Mouse (Mus musculus) forebrain, embryonic 13.5 days (tissue): Measurements from ENCODE around the gene Ttll3. TPM values are rescaled to one million over a fixed set of nuclear protein-coding genes. Genes with fewer than 3 reads are reported as not detected.

Experiments
- ATAC-seq: fragments of 200-750 bp; cut with Nextera tagmentation; 2 replicates; pipeline ENCODE4 v1.8.0; 2017
- H3K27ac ChIP-seq: fragments of 300-500 bp; sonication (generic); 2 replicates; pipeline ENCODE4 v1.5.1; 2015; ENCODE audit warnings: inconsistent platforms, mild to moderate bottlenecking, moderate library complexity
- H3K27me3 ChIP-seq: fragments of 300-500 bp; sonication (generic); 2 replicates; pipeline ENCODE4 v1.6.1; 2015; ENCODE audit warnings: mild to moderate bottlenecking, inconsistent platforms
- H3K36me3 ChIP-seq: fragments of 300-500 bp; sonication (generic); 2 replicates; pipeline ENCODE4 v1.6.1; 2015; ENCODE audit warnings: mild to moderate bottlenecking, inconsistent platforms; ENCODE audit not compliant: poor library complexity, severe bottlenecking
- H3K4me1 ChIP-seq: fragments of 300-500 bp; sonication (generic); 2 replicates; pipeline ENCODE4 v1.6.1; 2015; ENCODE audit warnings: inconsistent platforms
- H3K4me2 ChIP-seq: fragments of 300-500 bp; sonication (generic); 2 replicates; pipeline ENCODE4 v1.6.1; 2015; ENCODE audit warnings: inconsistent platforms, mild to moderate bottlenecking, moderate library complexity
- H3K4me3 ChIP-seq: fragments of 300-500 bp; sonication (generic); 2 replicates; pipeline ENCODE4 v1.5.1; 2015; ENCODE audit warnings: mild to moderate bottlenecking, inconsistent platforms
- H3K9ac ChIP-seq: fragments of 300-500 bp; sonication (generic); 2 replicates; pipeline ENCODE4 v1.6.1; 2015; ENCODE audit warnings: mild to moderate bottlenecking, inconsistent platforms
- H3K9me3 ChIP-seq: fragments of 300-500 bp; sonication (generic); replicated peaks from 2 replicates; pipeline ENCODE4 v1.6.1; 2016; ENCODE audit warnings: inconsistent platforms
- WGBS: fragments of 180-500 bp; shearing (Covaris S2); methylation state at CpG from one replicate; pipeline ENCODE4 v1.1.7; 2015; 5-methylcytosine and 5-hydroxymethylcytosine counted together
- polyA plus RNA-seq: library from polyadenylated mRNA; unstranded; fragments of >200 nt; fragmentation: Nextera tagmentation; extraction: Ambion mirVana; gene quantifications from 2 replicates; pipeline ENCODE4 v1.2.1, GENCODE M21; 2015

Gene Ttll3
- polyA plus RNA-seq, 1 experiment from 2014 or later = 7.6 TPM

DNA sequence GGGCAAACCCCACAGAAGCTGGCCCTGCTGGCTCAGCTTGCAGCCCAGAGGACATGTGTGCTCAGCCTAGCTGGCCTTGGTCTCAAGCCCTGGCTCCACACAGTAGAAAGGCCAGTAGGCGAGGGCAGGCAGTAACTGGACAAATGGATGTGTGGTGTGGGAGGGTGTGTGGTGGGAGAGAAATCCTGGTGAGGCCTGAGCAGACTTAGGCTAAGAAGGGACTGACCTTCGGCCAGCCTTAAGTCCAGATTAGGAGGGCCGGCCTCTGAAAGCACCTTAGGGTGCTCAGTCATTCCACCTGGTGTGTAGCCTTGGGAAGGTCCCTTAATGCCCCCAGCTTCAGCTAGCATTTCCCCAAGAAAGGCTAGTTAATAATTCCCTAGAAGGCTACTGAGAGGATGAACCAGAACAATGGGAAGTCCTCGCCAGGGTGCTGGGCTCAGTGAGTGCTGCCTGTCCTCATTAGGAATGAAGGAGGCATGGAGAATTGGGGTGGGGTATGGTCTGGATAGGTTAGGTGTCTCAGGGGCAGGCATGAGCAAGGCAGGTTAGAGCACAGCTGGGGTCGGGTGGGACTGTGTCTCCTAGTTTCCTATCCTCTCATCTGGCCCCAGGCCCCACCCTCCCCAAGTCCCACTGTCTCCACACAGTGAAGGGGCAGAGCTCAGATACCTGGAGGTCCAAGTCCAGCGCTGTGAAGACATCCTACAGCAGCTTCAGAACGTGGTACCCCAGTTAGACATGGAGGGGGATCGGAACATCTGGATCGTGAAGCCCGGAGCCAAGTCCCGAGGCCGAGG lies 15.8 kb downstream of the Ttll3 start:
- Histone ChIP-seq H3K4me2 (no peak overlapping the region), H3K36me3 (peaks cover 20% of the 10 kb centered on the region), H3K4me1 (no peaks in the 10 kb centered on the region), H3K9me3 (no peaks in the 10 kb centered on the region), H3K4me3 (no peak overlapping the region), H3K27me3 (no peaks in the 10 kb centered on the region), H3K27ac (no peak overlapping the region), H3K9ac (no peak overlapping the region)
- 78% methylated on average over 12 of the region's 12 CpGs for WGBS
- ATAC-seq = no peak

DNA sequence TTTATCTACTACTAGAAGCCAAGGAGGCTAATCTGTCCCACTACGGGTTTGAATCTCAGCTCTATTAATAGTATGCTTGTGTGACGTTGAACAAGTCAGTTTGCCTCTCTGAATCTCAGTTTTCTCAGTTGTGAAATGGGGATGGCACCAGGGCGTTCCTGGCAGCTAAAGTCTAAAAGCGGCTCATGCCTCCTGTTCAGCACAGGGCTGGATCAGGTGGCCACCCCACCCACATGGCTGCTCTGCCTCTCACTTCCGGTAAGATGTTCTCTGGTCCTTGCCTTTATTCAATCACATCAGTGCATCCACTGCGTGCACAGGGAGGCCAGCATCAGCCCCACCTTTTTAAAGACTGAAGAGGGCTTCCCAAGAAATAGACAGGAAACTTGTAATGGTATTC lies 16.4 kb downstream of the Ttll3 start:
- Histone ChIP-seq H3K27me3 (no peaks in the 10 kb centered on the region), H3K4me3 (no peak overlapping the region), H3K36me3 (peaks cover 20% of the 10 kb centered on the region), H3K4me2 (no peak overlapping the region), H3K9ac (no peak overlapping the region), H3K4me1 (no peaks in the 10 kb centered on the region), H3K9me3 (no peaks in the 10 kb centered on the region), H3K27ac (no peak overlapping the region)
- 89% methylated on average over 6 of the region's 6 CpGs for WGBS
- no peak for ATAC-seq

- 80% methylated on average over 9 of the region's 9 CpGs for WGBS
- no peak for ATAC-seq
- Histone ChIP-seq H3K27me3 (no peaks in the 10 kb centered on the region), H3K4me3 (no peak overlapping the region), H3K9me3 (no peaks in the 10 kb centered on the region), H3K27ac (no peak overlapping the region), H3K4me2 (no peak overlapping the region), H3K9ac (no peak overlapping the region), H3K4me1 (no peaks in the 10 kb centered on the region), H3K36me3 (peaks cover 20% of the 10 kb centered on the region)
Measured at GRCm38 (mm10) chr6:113406683-113407082, 17.6 kb downstream of the Ttll3 start.

DNA sequence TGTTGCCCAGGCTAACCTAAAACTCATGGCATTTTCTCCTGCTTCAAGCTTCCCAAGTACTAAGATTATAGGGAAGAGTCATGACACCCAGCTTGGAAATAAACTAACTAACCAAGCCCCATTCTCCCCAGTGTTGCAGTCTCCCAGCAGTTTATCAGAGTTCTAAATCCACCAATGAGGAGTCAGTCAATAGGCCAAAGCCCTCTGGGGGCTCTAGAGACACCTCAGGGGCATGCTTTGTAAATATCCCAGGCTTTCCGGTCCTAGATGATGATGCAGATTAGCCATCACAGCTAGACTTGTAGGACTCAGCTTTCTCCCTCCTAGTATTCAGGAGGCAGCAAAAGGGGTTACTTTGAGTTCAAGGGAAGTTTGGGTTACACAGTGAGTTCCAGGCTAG lies 20.9 kb downstream of the Ttll3 start:
- Histone ChIP-seq H3K9ac (no peak overlapping the region), H3K4me2 (no peak overlapping the region), H3K4me3 (no peak overlapping the region), H3K9me3 (no peaks in the 10 kb centered on the region), H3K36me3 (peaks cover 31% of the 10 kb centered on the region), H3K4me1 (no peaks in the 10 kb centered on the region), H3K27me3 (no peaks in the 10 kb centered on the region), H3K27ac (no peak overlapping the region)
- no peak for ATAC-seq
- WGBS = 74% methylated on average over 1 of the region's 1 CpGs

- no peaks in the 10 kb centered on the region for H3K27me3 ChIP-seq
- no peak overlapping the region for H3K4me2 ChIP-seq
- H3K9ac ChIP-seq = no peak overlapping the region
- no peak for ATAC-seq
- no peak overlapping the region for H3K4me3 ChIP-seq
- peaks cover 13% of the 10 kb centered on the region for H3K4me1 ChIP-seq
- peaks cover 30% of the 10 kb centered on the region for H3K36me3 ChIP-seq
- H3K9me3 ChIP-seq = no peaks in the 10 kb centered on the region
- H3K27ac ChIP-seq = no peak overlapping the region
- WGBS = 83% methylated on average over 5 of the region's 5 CpGs
Measured at GRCm38 (mm10) chr6:113416416-113416815, 27.4 kb downstream of the Ttll3 start.

- H3K4me2 ChIP-seq = peak overlapping the region; percentile 74
- peak overlapping the region; percentile 58 for H3K4me3 ChIP-seq
- peaks cover 13% of the 10 kb centered on the region for H3K4me1 ChIP-seq
- peak overlapping the region; percentile 73 for H3K9ac ChIP-seq
- peak; percentile 58 for ATAC-seq
- peaks cover 24% of the 10 kb centered on the region for H3K36me3 ChIP-seq
- 14% methylated on average over 16 of the region's 16 CpGs for WGBS
- H3K27ac ChIP-seq = no peak overlapping the region
- H3K9me3 ChIP-seq = no peaks in the 10 kb centered on the region
- H3K27me3 ChIP-seq = no peaks in the 10 kb centered on the region
Measured at GRCm38 (mm10) chr6:113418441-113419198, 29.6 kb downstream of the Ttll3 start.

GRCm38 (mm10) chr6:113419199-113419587 lies 30.1 kb downstream of the Ttll3 start, which contains the start of gene Rpusd3:
TSS of gene Rpusd3 (minus strand) at chr6:113419340.
- H3K27ac ChIP-seq = no peak within 1 kb of the TSS
- H3K9me3 ChIP-seq = no peaks in the 10 kb centered on the region
- peaks cover 13% of the 10 kb centered on the region for H3K4me1 ChIP-seq
- peaks cover 24% of the 10 kb centered on the region for H3K36me3 ChIP-seq
- H3K27me3 ChIP-seq = no peaks in the 10 kb centered on the region
- WGBS = under 1% methylated on average over 25 of the region's 25 CpGs
- H3K4me2 ChIP-seq = peak within 1 kb of the TSS; percentile 74
- H3K4me3 ChIP-seq = peak within 1 kb of the TSS; percentile 58
- H3K9ac ChIP-seq = peak within 1 kb of the TSS; percentile 73
- ATAC-seq = peak; percentile 99

- Histone ChIP-seq H3K9me3 (peaks cover 5% of the 10 kb centered on the region), H3K27ac (no peak overlapping the region), H3K9ac (no peak overlapping the region), H3K4me3 (no peak overlapping the region), H3K4me1 (peaks cover 7% of the 10 kb centered on the region), H3K4me2 (no peak overlapping the region), H3K36me3 (no peaks in the 10 kb centered on the region), H3K27me3 (0 out of 2 replicates have a peak, but pooled peaks cover 5% of the 10 kb centered on the region)
- no peak for ATAC-seq
- WGBS = 79% methylated on average over 4 of the region's 4 CpGs
Measured at GRCm38 (mm10) chr6:113423000-113423399, 33.9 kb downstream of the Ttll3 start.

GRCm38 (mm10) chr6:113424187-113424586 lies 35.1 kb downstream of the Ttll3 start:
- Histone ChIP-seq H3K9ac (no peak overlapping the region), H3K27me3 (0 out of 2 replicates have a peak, but pooled peaks cover 5% of the 10 kb centered on the region), H3K36me3 (no peaks in the 10 kb centered on the region), H3K27ac (no peak overlapping the region), H3K4me2 (no peak overlapping the region), H3K4me1 (no peaks in the 10 kb centered on the region), H3K9me3 (peaks cover 5% of the 10 kb centered on the region), H3K4me3 (no peak overlapping the region)
- ATAC-seq = no peak
- 83% methylated on average over 7 of the region's 7 CpGs for WGBS

DNA sequence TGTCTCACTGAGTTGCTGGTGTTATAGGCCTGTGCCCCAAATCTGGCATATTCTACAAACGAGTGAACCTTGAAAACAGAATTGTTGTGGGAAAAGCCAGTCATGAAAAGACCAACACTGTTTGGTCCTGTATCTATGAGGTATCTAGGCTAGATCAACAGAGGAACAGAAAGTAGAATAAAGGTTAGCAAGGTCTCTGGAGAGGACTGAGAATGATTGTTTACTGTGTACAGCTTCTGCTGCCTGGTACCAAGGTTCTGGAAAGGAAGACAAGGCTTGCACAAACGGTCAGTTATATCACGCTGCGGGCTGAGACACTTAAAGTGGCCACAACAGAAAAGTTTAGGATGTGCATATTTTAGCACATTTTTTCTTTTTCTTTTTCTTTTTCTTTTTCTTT lies 37.6 kb downstream of the Ttll3 start:
- H3K4me2 ChIP-seq = no peak overlapping the region
- H3K4me3 ChIP-seq = no peak overlapping the region
- no peak for ATAC-seq
- WGBS = 91% methylated on average over 4 of the region's 4 CpGs
- H3K9me3 ChIP-seq = peaks cover 5% of the 10 kb centered on the region
- H3K4me1 ChIP-seq = no peaks in the 10 kb centered on the region
- H3K9ac ChIP-seq = no peak overlapping the region
- H3K27ac ChIP-seq = no peak overlapping the region
- H3K36me3 ChIP-seq = no peaks in the 10 kb centered on the region
- H3K27me3 ChIP-seq = 0 out of 2 replicates have a peak, but pooled peaks cover 5% of the 10 kb centered on the region

GRCm38 (mm10) chr6:113427397-113427796 lies 38.3 kb downstream of the Ttll3 start:
- no peak overlapping the region for H3K9ac ChIP-seq
- no peak overlapping the region for H3K27ac ChIP-seq
- no peaks in the 10 kb centered on the region for H3K4me1 ChIP-seq
- no peaks in the 10 kb centered on the region for H3K36me3 ChIP-seq
- H3K4me3 ChIP-seq = no peak overlapping the region
- ATAC-seq = no peak
- no peak overlapping the region for H3K4me2 ChIP-seq
- H3K27me3 ChIP-seq = 0 out of 2 replicates have a peak, but pooled peaks cover 5% of the 10 kb centered on the region
- H3K9me3 ChIP-seq = peaks cover 5% of the 10 kb centered on the region
- 68% methylated on average over 3 of the region's 3 CpGs for WGBS

DNA sequence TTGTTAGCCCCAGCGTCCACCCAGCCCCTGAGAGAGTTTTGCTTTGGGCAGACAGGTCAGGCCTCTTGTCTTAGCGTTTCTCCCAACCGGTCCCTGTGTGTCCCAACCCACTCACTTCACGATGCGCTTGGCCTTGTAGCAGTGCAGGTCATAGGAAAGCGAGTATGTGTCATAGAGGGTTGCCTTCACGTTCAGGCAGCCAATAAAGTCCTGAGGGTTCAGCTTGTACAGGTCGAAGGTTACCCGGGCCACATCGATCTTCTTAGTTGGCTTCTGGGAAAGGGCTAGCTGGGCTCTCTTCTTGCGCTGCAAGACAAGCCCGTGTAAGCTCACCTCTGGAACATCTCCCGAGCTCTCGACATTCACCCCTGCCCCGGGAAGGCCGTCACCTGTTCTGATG lies 38.9 kb downstream of the Ttll3 start:
- H3K4me2 ChIP-seq = no peak overlapping the region
- peaks cover 5% of the 10 kb centered on the region for H3K9me3 ChIP-seq
- no peak overlapping the region for H3K27ac ChIP-seq
- H3K4me3 ChIP-seq = no peak overlapping the region
- no peaks in the 10 kb centered on the region for H3K36me3 ChIP-seq
- H3K27me3 ChIP-seq = 0 out of 2 replicates have a peak, but pooled peaks cover 5% of the 10 kb centered on the region
- ATAC-seq = no peak
- WGBS = 93% methylated on average over 16 of the region's 16 CpGs
- H3K9ac ChIP-seq = no peak overlapping the region
- H3K4me1 ChIP-seq = no peaks in the 10 kb centered on the region
